Mouse (Mus musculus): ENCODE results near the gene Ldb1. TPM values are rescaled to one million over a fixed set of nuclear protein-coding genes. Genes with fewer than 3 reads are reported as not detected.

Ldb1 gene
- total RNA-seq, 2 experiments from 2014 or later: 26.2 to 28.5 TPM

DNA sequence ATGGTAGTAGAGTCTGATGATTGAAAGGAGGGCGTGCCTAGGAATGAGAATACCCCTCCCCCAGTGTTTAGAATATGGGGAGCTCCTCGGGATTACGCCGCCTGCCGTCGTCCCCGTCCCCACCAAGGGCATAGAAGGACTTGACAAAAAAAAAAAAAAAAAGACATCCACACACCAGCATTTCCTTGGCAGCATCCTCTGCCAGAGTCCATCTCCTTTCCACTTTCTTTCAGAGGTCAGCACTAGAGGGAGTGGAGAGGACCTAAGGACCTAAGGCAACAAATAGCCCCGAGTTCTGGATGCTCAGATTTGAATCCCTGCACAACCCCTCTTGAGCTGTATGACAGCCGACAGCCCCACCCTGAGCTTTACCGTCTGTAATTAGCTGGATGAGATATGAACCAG, 1.6 kb upstream of the Ldb1 start:
- intact Hi-C loops (cut with DNase I; ENCODE audit: low total_unique reads): no loop called here
- no peak for DNase-seq

DNA sequence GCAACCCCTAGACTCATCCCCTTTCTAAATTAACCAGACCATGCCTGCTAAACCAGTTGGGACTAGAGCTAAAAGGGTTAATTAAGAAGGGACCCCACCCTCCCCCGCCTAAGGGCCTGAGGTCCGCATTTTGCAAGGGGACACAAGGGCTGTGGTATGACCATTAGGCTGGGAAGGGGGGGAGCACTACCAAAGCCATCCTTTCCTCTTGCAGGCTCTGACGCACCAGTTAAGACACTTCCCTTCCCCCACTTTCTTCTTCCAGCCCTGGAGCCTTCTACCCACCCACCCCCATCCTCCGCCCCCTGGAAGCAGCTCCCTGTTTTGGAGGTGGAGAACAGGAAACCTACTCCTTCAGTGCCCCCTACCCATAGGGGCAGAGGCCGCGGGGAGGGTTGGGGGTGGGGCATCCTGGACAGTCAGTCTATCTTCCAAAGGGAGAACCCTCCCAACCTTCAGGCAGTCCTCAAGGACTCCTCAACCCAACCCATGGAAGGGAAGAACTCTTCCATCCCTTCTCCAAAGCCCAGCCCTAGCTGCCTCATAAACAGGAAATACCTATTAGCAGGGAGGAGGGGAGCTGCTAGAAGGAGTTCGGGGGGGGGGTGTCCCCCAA, 790 bp upstream of the Ldb1 start:
- intact Hi-C loops (cut with DNase I; ENCODE audit: low total_unique reads): no loop called here

GRCm38 (mm10) chr19:46044271-46044992, 582 bp downstream of the Ldb1 start, which contains the start of gene Pprc1:
Pprc1 (plus strand) TSS chr19:46044886.
- intact Hi-C loops (cut with DNase I; ENCODE audit: low total_unique reads): no loop called here
- peak; percentile 48 for DNase-seq

More for the DNA sequence above, 790 bp upstream of the Ldb1 start:
- peak; percentile 64 for DNase-seq

GRCm38 (mm10) chr19:46043380-46043779, 1.6 kb downstream of the Ldb1 start:
- intact Hi-C loops (cut with DNase I; ENCODE audit: low total_unique reads): no loop called here
- peak; percentile 47 for DNase-seq

- intact Hi-C loops (cut with DNase I; ENCODE audit: low total_unique reads): no loop called here
- no peak for DNase-seq
These were observed 2.5 kb downstream of the Ldb1 start for GRCm38 (mm10) chr19:46042476-46043011.

- intact Hi-C loops (cut with DNase I; ENCODE audit: low total_unique reads): no loop called here
- peak; percentile 77 for DNase-seq
These were observed 3.0 kb downstream of the Ldb1 start for GRCm38 (mm10) chr19:46041933-46042475.

DNA sequence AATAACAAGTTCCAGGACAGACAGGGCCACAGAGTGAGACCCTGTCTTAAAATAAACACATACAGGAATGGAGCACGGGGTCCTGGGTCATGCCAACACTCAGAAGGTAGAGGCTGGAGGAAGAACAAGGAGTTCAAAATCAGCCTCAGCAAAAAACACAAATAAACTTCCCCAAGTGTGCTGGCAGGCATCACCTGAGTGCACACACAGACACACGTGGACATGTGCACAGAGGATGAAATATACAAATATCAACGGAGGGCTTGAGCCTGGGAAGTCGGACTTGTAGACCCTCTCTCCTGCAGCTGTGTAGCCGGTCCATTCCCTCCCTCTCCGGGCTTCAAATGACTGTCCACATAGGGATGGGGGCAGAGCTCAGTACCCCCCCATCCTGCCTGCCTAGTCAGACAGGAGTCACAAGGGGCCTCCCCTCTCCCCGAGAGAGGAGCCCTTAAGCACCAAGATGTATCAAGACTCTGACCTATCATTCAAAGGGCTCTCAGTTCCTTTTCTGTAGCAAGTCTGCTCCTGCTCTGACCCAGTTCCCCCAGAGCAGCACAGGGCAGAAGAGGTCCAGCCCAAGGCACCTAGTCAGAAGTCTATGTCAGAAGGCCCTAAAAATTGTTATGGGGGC, 3.6 kb downstream of the Ldb1 start:
- DNase-seq: no peak
- intact Hi-C loops (cut with DNase I; ENCODE audit: low total_unique reads): no loop called here

DNA sequence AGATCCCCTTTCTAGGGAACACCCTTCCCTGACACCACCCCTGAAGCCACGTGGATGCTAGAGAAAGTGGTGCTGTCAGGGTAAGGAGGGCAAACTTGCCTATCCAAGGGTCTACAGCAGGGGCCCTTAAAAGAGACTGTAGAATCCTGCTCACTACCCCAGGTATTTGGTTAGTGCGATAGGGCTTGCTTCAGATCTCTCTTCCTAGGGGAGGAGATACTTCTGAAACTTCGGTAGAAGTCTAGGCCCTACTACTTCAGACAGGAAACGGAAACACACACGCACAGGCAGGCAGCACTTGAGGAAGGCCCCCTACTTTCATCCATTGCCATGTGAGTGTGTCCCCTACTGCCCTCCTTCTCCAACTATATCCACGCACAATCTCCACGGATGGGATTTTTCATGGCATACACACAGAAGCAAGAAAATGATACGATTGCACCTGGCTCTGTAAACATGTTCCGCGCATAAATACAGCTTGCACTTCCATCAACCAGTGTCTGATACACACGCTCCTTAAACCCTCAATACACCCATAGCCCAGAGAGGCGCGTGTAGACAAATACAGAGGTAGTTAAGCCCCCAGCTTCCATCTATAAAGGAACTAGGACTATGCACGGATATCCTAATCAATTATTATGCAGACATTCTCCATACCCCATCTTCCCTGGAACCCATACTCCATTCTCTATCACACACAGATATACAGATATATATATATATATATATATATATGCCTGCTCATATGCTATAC, 4.7 kb downstream of the Ldb1 start:
- no peak for DNase-seq
- intact Hi-C loops (cut with DNase I; ENCODE audit: low total_unique reads): no loop called here

DNA sequence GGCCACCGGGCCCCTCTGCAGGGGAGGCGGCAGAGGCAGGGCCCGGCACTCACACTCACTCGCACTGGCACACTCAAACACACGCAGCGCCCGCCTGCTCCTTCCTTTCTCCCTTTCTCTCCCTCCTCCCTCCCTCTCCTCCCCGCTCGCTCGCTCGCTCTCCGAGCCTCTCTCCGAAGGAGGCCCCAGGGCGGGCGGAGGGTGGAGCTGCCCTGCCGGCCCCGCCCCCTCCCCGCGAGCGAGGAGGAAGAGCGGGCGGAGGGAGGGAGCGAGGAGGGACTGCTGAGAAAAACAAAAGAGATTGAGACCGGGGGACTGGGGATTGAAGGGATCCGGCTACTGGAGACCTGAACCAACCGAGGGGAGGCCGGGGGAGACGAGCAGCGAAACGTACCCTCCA, 5.5 kb downstream of the Ldb1 start:
- intact Hi-C loops (cut with DNase I; ENCODE audit: low total_unique reads): no loop called here
- peak; percentile 92 for DNase-seq

- intact Hi-C loops (cut with DNase I; ENCODE audit: low total_unique reads): no loop called here
- no peak for DNase-seq
These were observed 6.2 kb downstream of the Ldb1 start for GRCm38 (mm10) chr19:46038851-46039260.

DNA sequence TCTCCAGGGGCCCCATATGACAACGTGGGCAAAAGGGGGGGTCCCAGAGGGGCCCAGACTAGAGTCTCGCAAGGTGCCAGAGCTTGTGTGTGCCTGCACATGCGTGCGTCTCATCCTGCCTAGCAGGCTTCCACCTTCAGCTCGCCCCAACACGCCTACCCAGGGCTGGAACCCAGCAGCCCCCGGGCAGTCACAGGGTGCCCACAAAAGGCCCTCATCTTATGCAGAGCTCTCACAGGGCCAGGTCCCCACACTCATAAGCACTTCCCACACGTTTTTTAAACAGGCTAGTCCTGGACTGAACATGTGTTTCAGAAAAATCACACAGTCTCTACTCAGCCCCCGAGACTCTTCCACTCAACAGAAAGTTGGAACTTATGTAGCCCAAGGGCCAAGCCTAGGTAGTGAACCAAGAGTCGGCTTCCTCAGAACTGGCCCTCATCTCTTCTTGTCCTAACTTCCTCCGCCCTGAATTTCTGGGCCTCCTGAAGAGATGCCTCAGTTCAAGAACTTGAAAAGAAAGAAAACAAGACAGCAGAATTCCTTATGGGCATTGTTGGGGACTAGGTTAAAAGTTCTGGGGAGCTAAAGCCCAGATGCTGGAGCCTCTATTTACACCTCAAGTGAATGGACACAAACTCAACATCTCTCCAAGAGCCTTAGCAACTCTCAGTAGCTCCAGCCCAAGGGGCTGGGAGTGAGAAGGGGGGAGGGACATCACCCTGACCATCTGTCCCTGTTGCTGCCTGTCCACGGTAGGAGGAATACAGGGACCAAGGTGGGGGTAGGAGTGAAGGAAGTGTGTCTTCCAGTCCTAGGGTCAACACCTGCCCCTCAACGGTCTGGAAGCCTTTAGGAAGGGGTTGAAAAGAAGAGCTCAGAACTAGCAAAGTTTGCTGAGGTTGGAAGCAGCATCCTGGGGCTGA, 6.8 kb downstream of the Ldb1 start:
- intact Hi-C loops (cut with DNase I; ENCODE audit: low total_unique reads): no loop called here
- no peak for DNase-seq

DNA sequence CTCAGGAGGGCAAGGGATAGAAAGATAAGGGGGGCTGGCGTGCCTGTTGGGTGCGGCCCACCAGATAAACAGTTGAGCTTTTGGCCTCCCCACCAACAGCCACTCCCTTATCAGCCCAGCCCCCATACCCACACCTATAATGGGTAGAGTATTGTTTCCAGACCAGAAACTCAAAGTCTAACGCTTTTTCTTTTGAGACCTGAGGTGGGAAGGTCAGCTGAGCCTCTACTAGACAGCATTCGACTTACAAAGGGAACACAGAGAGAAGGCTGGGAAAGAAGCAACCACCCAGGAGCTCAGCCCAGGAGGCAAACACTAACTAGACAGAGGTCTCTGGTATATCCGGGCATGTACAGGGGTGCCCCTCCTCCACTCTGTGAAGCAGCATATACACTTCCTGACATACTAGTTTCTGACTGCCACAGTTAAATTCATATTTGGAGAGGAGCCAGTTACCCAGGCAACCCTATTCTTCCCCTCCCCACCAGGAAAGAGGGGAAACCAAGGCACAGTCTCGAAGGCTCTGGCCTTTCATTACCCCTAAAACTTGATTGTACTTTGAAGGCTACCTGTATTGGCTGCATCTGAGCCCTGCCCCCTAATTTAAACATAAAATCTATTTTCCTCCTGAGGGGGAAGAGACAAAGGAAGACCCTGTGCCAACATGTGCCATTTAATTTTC, 7.6 kb downstream of the Ldb1 start:
- intact Hi-C loops (cut with DNase I; ENCODE audit: low total_unique reads): no loop called here
- no peak for DNase-seq

GRCm38 (mm10) chr19:46036477-46037242, 8.4 kb downstream of the Ldb1 start:
- intact Hi-C loops (cut with DNase I; ENCODE audit: low total_unique reads): no loop called here
- no peak for DNase-seq

DNA sequence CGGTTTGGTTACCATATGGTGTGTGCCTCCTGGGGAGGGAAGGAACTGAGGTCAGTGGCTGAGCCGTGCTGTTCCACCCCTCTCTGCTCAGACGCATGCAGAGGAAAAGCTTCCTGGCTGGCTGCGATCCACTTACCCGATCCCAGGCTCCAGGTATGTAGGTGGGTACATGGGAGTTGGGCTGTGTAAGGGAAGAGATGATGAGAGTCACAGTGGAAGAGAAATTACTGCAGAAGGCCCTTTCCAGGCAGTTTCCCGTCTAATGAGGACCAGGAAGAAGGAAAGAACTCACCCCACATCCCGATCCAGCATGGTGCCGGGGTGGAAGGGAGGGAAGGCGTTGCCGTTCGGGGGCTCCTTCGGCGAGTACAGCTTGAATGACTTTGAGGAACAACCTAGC, 9.0 kb downstream of the Ldb1 start:
- no peak for DNase-seq
- intact Hi-C loops (cut with DNase I; ENCODE audit: low total_unique reads): no loop called here

GRCm38 (mm10) chr19:46033911-46034310, 11.1 kb downstream of the Ldb1 start:
- intact Hi-C loops (cut with DNase I; ENCODE audit: low total_unique reads): no loop called here
- no peak for DNase-seq

GRCm38 (mm10) chr19:46032731-46033510, 12.1 kb downstream of the Ldb1 start:
- intact Hi-C loops (cut with DNase I; ENCODE audit: low total_unique reads): no loop called here
- DNase-seq: no peak

Data from gastrocnemius, postnatal 14 days (tissue).